Mouse (Mus musculus) B cell, adult 2 months (primary cell): ENCODE measurements at regions not wholly inside any gene's neighbourhood (a gene's known extent, or its start where the extent isn't known, plus 50 kb on each side); places are given as distances from the start of the nearest gene placed in this dataset.

Experiments used
- DNase-seq, 2 experiments: peaks; one replicate each; pipeline ENCODE4 v3.0.0; 2022

- no peak for DNase-seq
Observed at GRCm38 (mm10) chr1:73857497-73857896, 266.8 kb downstream of the Tns1 start.

DNA sequence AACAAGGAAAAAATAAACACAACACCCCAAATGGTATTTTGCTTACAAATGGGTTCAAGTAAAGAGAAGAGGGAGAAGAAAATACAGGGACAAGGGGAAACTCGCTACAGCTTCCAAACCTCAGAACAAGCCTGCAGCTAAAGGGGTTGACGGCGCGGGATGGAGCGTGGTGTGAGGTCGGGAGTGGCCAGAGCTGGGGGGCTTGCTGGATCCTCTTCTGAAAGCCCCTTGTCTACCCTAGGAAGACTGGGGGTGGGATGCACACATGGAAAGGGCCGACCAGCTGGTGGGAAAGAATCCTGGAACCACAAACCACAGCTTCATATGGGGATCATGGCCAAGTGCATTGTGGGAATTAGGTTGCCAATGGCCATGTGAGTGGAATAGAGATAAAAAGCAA is 267.4 kb downstream of the Tns1 start:
- no peak for DNase-seq

DNA sequence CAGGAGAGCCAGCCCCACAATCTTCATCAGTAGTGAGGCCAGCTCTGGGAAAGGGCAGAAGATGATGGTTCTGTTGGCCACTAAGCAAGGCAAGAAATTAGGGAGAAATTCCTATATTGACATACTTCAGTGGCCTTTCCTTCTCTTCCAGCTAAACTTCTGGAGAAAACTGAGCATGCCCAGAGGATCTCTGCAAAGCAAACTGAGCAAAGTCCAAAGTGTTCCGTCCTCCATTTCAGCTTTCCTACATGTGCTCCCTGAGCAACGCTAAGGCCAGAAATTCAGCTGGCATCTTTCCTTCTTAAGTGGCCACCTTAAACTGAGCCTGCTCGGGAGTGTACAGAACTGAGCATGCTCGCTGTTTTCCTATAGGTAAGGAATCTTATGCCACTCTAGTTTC is 268.9 kb downstream of the Tns1 start:
- no peak for DNase-seq

DNA sequence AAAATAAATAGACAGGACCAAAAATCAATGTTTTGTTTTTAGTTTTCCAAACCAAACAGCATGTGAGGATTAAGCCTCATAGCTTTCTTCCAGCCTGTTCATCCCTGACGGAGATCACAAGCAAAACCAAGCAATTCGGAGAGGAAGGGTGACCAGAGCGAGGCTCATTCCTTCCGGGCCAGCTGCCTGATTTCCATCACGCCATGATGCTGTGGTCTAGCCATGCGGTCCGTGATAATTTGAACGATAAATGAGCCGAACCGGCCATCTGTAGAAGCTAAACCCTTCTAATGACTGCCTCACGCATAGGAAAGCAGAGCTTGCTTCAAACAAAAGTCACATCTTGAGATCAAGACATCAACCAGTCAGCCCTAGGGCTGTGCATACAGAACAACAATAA is 270.4 kb downstream of the Tns1 start:
- no peak for DNase-seq

DNA sequence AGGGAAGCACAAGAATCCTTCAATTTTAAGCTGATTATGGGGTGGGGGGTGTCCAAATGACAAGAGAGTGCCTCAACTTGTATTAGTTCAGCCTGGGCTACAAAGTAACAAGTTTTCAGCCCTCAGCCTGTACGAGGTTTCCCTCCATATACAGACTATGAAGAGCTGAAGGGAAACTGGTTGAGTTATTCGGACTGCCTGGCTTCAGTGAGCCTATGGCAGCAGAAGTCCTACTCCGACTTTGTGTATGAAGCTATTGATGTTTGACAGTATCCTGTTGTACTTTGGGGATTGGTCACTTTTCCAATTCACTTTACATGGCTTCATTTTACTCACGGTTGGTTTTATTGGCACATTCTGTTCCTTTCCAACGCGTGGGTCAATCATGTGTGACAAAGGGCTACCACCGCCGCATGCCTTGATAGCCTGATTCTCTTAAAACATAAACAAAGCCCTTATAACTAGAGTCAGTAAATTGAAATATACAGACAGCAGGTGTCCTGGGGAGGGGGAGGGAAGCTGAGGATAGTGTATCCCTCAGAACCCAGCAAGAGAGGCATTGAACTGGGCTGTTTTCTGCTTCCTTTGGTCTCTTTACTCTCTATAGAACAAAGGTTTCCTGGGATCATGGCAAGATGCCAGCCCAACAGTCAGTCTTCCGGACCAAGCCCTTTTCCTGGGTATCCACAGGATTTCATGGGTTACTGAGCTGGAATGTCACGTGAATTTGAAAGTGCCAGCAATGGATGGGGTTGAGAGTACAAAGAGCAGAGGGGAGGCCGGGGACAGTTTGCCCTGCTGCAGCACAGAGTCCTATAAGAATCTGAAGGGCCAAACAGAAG is 273.9 kb downstream of the Tns1 start:
- DNase-seq = no peak

DNA sequence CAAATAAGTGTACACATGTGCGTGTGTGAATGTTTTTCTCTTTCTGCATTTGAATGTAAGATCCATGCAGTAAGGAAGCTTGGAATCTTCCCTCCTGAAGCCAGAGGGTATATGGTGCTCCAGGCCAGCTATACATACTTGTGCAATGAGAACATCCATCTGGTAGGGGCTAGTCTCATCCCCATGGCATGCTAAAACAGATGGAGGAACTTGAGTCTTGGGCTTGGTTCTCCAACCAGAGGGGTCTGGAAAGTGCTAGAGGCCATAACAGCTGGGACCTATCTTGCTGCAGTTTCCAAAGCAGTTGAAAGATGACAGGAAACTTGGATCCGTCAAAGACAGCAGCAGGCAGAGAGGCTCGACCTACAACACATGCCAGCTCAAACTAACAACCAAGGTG is 275.9 kb downstream of the Tns1 start:
- no peak for DNase-seq

DNA sequence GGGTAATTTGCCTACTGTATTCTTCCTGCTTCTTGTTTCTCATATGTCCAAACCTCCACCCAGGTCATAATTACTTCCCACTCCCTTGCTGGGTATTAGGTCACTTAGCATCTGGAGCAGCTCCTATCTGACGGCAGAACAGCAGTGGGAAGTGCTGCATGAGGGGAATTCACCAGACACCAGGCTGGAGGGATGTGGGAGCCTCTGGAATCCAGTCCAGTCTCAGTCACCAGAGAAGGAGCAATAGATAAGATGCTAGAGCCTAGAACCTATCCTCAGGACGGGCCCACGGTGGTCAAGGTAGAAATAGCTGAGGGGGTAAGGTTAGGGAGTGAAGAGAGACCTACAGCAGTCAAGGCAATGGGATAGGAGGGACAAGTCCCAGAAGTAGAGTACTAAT is 277.1 kb downstream of the Tns1 start:
- no peak for DNase-seq

GRCm38 (mm10) chr1:73845115-73845514 is 279.1 kb downstream of the Tns1 start:
- DNase-seq = no peak

GRCm38 (mm10) chr1:73844574-73844973 is 279.7 kb downstream of the Tns1 start:
- DNase-seq = no peak

DNA sequence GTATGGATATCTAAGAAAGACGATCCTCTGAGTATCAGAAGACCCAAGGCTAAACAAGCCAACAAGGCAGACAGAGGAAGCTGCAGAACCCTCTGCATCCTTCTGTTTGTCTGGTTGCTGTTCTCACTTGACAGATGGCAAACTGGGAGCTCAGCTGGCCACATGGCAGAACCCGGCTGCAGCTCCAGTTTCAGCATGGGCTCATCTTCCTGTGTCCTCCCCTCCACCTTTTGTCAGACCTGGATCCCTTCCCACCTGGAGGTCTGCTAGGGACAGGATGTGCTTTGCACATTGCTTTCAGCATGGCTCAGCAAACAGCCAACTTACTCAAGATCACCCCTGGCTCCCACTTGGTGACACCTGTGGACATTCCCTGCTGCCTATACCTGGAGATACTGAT is 284.9 kb downstream of the Tns1 start:
- DNase-seq = no peak

DNA sequence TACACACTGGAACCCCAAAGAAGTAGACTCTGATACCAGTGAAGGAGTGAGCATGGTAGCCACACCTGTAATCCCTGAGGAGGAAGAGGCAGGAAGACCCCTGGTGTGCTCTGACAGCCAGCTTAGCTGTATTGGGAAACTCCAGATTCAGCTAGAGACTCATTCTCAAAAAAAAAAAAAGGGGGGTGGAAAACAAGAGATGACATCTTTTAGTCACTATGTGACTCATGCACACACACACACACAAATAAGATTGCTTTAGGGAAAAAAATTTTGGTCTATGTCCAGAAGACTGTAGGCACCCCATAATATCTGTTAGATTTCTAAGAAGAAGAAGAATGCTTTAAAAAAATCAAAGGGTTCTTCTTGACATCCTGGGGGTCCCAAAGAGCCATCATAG is 287.6 kb downstream of the Tns1 start:
- DNase-seq = no peak

DNA sequence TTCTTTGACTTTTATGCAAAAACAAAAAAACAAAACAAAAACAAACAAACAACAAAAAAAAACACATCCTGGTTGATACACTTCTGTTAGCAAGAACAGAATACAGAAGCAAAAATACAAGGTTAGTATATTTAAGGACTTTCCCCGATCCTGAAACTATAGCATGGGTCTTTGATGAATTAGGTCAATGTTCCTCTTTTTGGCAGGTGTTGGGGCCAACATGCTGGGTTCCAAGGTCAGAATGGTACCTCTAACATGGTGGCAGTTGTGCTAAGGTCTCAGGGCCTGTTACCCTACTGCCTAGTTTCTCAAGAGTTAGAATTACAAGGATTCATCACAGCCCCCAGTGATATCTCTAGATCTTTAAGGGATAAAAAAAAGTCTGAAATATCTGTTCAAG is 289.7 kb downstream of the Tns1 start:
- no peak for DNase-seq

DNA sequence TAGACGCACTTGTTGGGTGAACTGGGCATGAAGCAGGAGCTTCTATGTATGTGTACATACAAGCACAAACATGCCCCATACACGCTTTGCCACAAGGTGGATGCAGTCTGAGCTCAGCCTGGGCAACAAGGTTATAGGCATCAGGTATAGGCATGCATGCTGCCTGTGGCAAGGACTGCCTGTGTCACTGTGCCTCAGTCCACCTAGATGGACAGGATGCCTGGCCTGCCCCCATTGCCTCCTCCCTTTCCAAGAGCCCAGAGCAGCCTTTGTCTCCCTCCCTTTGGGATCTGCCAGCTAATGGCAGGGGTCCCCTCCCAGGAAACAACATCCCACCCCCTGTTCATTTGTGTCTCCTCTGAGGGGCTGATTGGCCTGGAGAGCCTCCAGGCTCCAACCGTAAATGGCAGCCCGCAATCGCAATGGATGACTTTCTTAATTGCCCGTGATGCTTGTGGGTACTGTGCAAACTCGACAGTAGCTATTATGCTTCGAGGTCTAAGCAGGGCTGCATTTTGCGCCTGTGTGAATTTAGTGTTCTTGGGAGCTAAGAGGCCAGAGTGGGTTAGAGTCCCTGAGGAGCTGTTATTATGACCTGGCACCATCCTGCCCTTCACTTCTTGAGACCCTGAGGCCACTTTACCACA is 293.6 kb downstream of the Tns1 start:
- no peak for DNase-seq

- no peak for DNase-seq
Observed at GRCm38 (mm10) chr1:73828996-73829395, 295.3 kb downstream of the Tns1 start.

DNA sequence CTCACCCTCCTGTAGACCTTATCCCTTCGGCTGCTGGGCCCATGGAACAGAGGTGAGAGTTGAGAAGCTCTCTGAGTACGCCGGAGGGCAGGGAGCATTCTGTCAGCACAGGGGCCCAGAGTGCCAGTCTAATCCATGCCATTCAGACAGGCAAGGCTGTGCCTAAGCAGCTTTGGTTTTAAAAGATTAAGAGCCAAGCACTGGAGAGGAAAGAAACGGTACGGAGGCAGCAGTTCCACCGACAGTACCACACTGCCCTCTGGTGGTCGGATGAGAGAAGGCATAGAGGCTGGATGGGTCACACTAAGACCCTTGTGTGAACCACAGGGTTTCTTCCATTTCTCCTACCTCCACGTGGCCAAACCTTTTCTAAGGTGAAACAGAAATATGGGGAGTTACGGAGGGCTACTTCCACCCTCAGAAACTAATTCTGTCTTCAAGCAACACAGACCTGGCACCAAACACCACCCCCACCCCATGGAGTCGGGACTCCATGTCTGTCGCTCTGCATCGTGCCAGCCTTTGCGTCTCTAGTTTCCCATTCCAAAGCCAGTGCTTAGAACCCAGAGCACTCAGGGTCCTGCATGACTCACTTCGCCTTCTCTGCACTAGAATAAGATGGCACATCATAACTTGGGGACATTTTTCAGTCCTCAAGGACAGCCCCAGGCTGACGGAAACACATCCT is 297.9 kb downstream of the Tns1 start:
- DNase-seq = peak; percentile 88 to 89

GRCm38 (mm10) chr1:73824406-73825184 is 299.7 kb downstream of the Tns1 start:
- DNase-seq = peak; percentile 54 to 63

GRCm38 (mm10) chr1:73823726-73824125 is 300.5 kb downstream of the Tns1 start:
- no peak for DNase-seq

GRCm38 (mm10) chr1:73822616-73823015 is 301.6 kb downstream of the Tns1 start:
- DNase-seq = no peak

DNA sequence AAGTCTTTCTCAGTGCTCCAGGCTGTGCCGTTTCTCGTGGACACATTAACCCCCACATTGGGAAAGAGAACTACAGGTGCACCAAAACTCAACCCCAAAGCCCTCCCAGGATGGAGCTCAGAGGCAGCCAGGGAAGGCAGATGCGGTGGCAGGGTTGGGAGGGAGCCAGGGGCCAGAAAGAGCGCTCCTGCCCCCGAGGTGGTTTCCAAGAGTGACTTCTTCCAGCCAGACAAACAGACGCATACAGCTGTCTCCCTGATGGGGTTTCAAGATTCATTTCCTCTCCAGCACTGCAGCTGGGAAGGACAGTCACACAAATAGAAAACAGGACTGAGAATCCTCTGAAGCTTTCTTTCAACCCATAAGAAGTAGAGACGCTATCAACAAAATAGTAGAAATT is 303.5 kb downstream of the Tns1 start:
- no peak for DNase-seq

- no peak for DNase-seq
Observed at GRCm38 (mm10) chr1:73807206-73807605, 317.0 kb downstream of the Tns1 start.

DNA sequence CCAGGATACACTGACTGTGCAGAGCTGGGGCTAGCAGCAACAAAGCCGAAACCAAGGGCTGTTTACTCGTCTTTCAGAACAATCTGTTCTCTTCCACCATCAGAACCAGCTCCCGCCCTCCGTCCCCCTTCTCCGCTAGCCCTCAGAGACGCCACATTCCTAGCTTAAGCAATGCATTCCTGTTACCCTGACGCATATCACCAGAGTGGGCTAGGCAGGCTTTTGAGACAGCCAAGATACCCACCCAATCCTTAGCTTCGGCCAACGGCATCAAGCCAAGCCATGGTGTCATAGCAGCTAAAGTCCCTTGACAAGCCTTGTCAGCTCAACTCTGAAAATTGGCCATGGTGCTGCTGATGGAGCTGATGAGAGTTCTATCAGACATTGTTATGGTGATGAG is 319.1 kb downstream of the Tns1 start:
- no peak for DNase-seq

DNA sequence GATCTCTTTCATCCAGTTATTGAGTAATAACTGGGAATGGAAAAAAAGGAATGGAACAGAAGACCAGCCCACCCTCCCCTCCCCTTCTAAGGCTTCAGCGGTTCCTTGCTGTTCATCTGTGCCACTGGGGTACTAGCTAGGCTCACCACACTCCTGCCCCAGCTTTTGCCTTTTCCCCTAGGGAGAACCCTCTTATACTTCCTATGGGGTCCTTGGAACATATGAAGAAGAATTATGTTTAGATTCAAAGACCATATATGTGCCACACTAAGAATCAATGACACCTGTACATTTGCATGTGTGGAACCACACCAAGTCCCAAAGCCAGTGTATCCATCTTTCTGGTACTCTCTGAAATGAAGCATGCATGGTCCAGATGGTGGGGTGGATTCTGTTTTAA is 324.3 kb downstream of the Tns1 start:
- DNase-seq = no peak

GRCm38 (mm10) chr1:73799246-73799645 is 325.0 kb downstream of the Tns1 start:
- no peak for DNase-seq
